Mouse (Mus musculus) forelimb bud, embryonic 11.5 days (tissue): ENCODE measurements around the gene Pacsin2.

Experiments
- DNase-seq: peaks from one replicate; pipeline ENCODE4 v3.0.0-alpha.2; 2012; ENCODE audit warnings: low read depth, low spot score

Pacsin2 gene

GRCm38 (mm10) chr15:83328952-83329351 is 135.5 kb downstream of the Pacsin2 start:
- no peak for DNase-seq
